Mouse (Mus musculus) heart, adult 2 months (tissue): ENCODE results near the gene Kcne2.

Source experiments
- CTCF ChIP-seq: fragments of 200-600 bp; IDR thresholded peaks from 2 replicates; pipeline ENCODE4 v1.8.1; 2022; ENCODE audit warnings: antibody characterized with exemption, mild to moderate bottlenecking, moderate library complexity
- EP300 ChIP-seq: fragments of 200-500 bp; IDR thresholded peaks from 2 replicates; pipeline ENCODE4 v1.6.1; 2011; ENCODE audit warnings: low read depth, low read length, control low read depth; ENCODE audit not compliant: insufficient read depth
- POLR2A ChIP-seq: fragments of 200-500 bp; IDR thresholded peaks from 2 replicates; pipeline ENCODE4 v1.6.1; 2011; ENCODE audit warnings: mild to moderate bottlenecking, low read depth, low read length, control low read depth; ENCODE audit not compliant: insufficient read depth

DNA sequence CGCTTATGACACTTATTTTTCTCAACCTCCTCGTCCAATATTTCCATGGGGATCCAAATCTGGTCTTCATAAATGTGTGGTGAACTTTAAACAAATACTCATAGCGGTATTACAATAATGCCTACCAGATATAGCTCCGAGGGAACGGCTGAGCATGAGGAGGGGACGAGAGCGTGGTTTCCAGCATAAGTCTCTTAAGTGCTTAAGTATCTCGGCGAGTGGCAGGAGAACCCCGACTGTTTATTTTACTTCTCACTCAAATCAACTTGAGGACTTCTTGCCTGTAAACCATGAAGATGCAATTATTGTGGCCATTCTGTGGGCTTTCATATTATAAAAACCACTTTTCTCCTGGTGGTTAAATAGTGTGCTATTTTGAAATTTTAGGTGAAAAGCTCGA lies 44.5 kb upstream of the Kcne2 start:
- no peak for TF ChIP-seq CTCF
- no peak for TF ChIP-seq POLR2A
- no peak for TF ChIP-seq EP300
